Comparison of ENCODE assay signal across 8 mouse cellular contexts in genomic region chr11:83473235-83474016, GRCm38 (mm10). TPM values are rescaled to one million over a fixed set of nuclear protein-coding genes. Genes with fewer than 3 reads are reported as not detected.
A peak's percentile ranks its signal among the peaks of the same experiment; 100 is the strongest.
DNase-seq lines count a peak whose midpoint lies in the region; ATAC-seq and TF ChIP-seq lines count a peak whose summit lies in the region.

No protein-coding gene starts in this region.

- H3K4me3 ChIP-seq in heart, embryonic 14.5 days (ENCODE audit: control insufficient read depth in 1 of 2, insufficient read depth in 1 of 2, low read depth in 1 of 2, low read length in 2 of 2), result peak overlapping the region; percentile 87 to 93
- peak overlapping the region; percentile 92 for H3K4me3 ChIP-seq in embryonic facial prominence, embryonic 15.5 days (replicated peaks)
- peak overlapping the region; percentile 96 for H3K4me3 ChIP-seq in kidney, adult 2 months (ENCODE audit: insufficient read depth, low read depth, low read length)

- peak overlapping the region; percentile 89 to 97 for H3K27ac ChIP-seq in heart, embryonic 14.5 days (replicated peaks in 1 of 2; ENCODE audit: control insufficient read depth in 1 of 2, insufficient read depth in 1 of 2, low read depth in 2 of 2, low read length in 2 of 2)
- H3K27ac ChIP-seq in embryonic facial prominence, embryonic 15.5 days (replicated peaks), result peak overlapping the region; percentile 96
- peak overlapping the region; percentile 85 for H3K27ac ChIP-seq in kidney, adult 2 months (ENCODE audit: insufficient read depth, low read depth, low read length)

- H3K4me1 ChIP-seq in heart, embryonic 14.5 days (ENCODE audit: control insufficient read depth in 2 of 2, insufficient read depth in 2 of 2, low read length in 2 of 2), result peaks cover 7 to 19% of the 10 kb centered on the region in 2 experiments
- H3K4me1 ChIP-seq in embryonic facial prominence, embryonic 15.5 days, result peaks cover 20% of the 10 kb centered on the region
- H3K4me1 ChIP-seq in kidney, adult 2 months (ENCODE audit: control insufficient read depth, insufficient read depth, low read length), result peaks cover 14% of the 10 kb centered on the region

- peak overlapping the region; percentile 77 for H3K4me2 ChIP-seq in heart, embryonic 14.5 days (ENCODE audit: low read length)
- H3K4me2 ChIP-seq in embryonic facial prominence, embryonic 15.5 days (replicated peaks), result peak overlapping the region; percentile 72

- DNase-seq in heart, adult 9 months (ENCODE audit: low spot score in 2 of 2), result no peak
- DNase-seq in MN1 (ENCODE audit: low spot score), result peak; percentile 43
- peak; percentile 76 for DNase-seq in kidney, adult 2 months
- DNase-seq in right cerebral cortex, postnatal 14 days, result no peak
- no peak for DNase-seq in cerebellum, postnatal 25 days

- peaks cover 3% of the 10 kb centered on the region; the same call in 1 of the 2 replicates for H3K9me3 ChIP-seq in heart, embryonic 14.5 days (ENCODE audit: control insufficient read depth, low read length)
- no peaks in the 10 kb centered on the region for H3K9me3 ChIP-seq in embryonic facial prominence, embryonic 15.5 days (replicated peaks)

- peaks cover 24% of the 10 kb centered on the region for H3K36me3 ChIP-seq in heart, embryonic 14.5 days (ENCODE audit: control insufficient read depth, insufficient read depth, low read length)
- H3K36me3 ChIP-seq in embryonic facial prominence, embryonic 15.5 days, result peaks cover 12% of the 10 kb centered on the region; the same call in 1 of the 2 replicates
- no peaks in the 10 kb centered on the region for H3K36me3 ChIP-seq in kidney, adult 2 months (ENCODE audit: control insufficient read depth, insufficient read depth, low read length)

- ATAC-seq in heart, embryonic 14.5 days (ENCODE audit: insufficient number of reproducible peaks, insufficient read depth, low FRiP score, low read depth), result peak; percentile 70
- peak; percentile 82 for ATAC-seq in embryonic facial prominence, embryonic 15.5 days (ENCODE audit: insufficient number of reproducible peaks, low FRiP score, low TSS enrichment, low read depth)
- peak; percentile 39 for ATAC-seq in megakaryocyte-erythroid progenitor cell, adult 5-6 weeks (replicated peaks; ENCODE audit: low FRiP score, low TSS enrichment, poor library complexity, severe bottlenecking)

- WGBS in heart, embryonic 14.5 days, result under 1% methylated on average over 51 of the region's 52 CpGs
- under 1% methylated on average over 47 of the region's 52 CpGs for WGBS in embryonic facial prominence, embryonic 15.5 days
- WGBS in kidney, adult 2 months, result 0% methylated on average over 51 of the region's 52 CpGs

- no peak for TF ChIP-seq CTCF in kidney, adult 2 months (conservative IDR thresholded peaks at IDR 0.05; ENCODE audit: insufficient read depth, insufficient read length, low read depth, low read length)

- H3K27me3 ChIP-seq in heart, embryonic 14.5 days (ENCODE audit: control insufficient read depth, insufficient read depth, low read length), result no peaks in the 10 kb centered on the region
- no peaks in the 10 kb centered on the region for H3K27me3 ChIP-seq in embryonic facial prominence, embryonic 15.5 days
- no peaks in the 10 kb centered on the region for H3K27me3 ChIP-seq in kidney, adult 2 months (replicated peaks; ENCODE audit: control insufficient read depth, insufficient read depth, low read length)

- H3K9ac ChIP-seq in heart, embryonic 14.5 days (ENCODE audit: low read length), result peak overlapping the region; percentile 92
- H3K9ac ChIP-seq in embryonic facial prominence, embryonic 15.5 days, result peak overlapping the region; percentile 92

- no peak for TF ChIP-seq POLR2A in kidney, adult 2 months (IDR thresholded peaks at IDR 0.05; ENCODE audit: low read depth, low read length)

RNA-seq across cellular contexts. Expression of gene Taf15, which starts 0.5 kb away (rescaled TPM):
- polyA plus RNA-seq in heart, embryonic 14.5 days (2014; fragmentation: Nextera tagmentation; extraction: Ambion mirVana), result 10.8 and 12.8 TPM in 2 replicates
- 11.1 and 13.5 TPM in 2 replicates for polyA plus RNA-seq in embryonic facial prominence, embryonic 15.5 days (2015; fragmentation: Nextera tagmentation; extraction: Ambion mirVana)
- 7.2 and 13.8 TPM in 2 replicates for polyA plus RNA-seq in kidney, adult 2 months (2012; rRNA removed)
- 60.9 and 72.5 TPM in 2 replicates for total RNA-seq in megakaryocyte-erythroid progenitor cell, adult 5-6 weeks (2014; fragmentation: Nextera tagmentation)
- total RNA-seq in megakaryocyte-erythroid progenitor cell, adult 5-6 weeks (2017), result 24.0 and 32.8 TPM in 2 replicates

RNA-seq across cellular contexts. Expression of gene Mmp28, which starts 10.6 kb away (rescaled TPM):
- polyA plus RNA-seq in heart, embryonic 14.5 days (2014; fragmentation: Nextera tagmentation; extraction: Ambion mirVana), result 3.7 and 4.0 TPM in 2 replicates
- 2.6 and 3.2 TPM in 2 replicates for polyA plus RNA-seq in embryonic facial prominence, embryonic 15.5 days (2015; fragmentation: Nextera tagmentation; extraction: Ambion mirVana)
- 4.3 TPM in 2 replicates for polyA plus RNA-seq in kidney, adult 2 months (2012; rRNA removed)
- total RNA-seq in megakaryocyte-erythroid progenitor cell, adult 5-6 weeks (2014; fragmentation: Nextera tagmentation), result 0.37 TPM in 1 of 2 replicates, not detected in the other
- total RNA-seq in megakaryocyte-erythroid progenitor cell, adult 5-6 weeks (2017), result 0.19 and 0.42 TPM in 2 replicates

RNA-seq across cellular contexts. Expression of gene 1700020L24Rik, which starts 35.9 kb away (rescaled TPM):
- polyA plus RNA-seq in heart, embryonic 14.5 days (2014; fragmentation: Nextera tagmentation; extraction: Ambion mirVana), result 1.4 and 1.8 TPM in 2 replicates
- polyA plus RNA-seq in embryonic facial prominence, embryonic 15.5 days (2015; fragmentation: Nextera tagmentation; extraction: Ambion mirVana), result 0.57 and 0.58 TPM in 2 replicates
- 0.11 and 0.14 TPM in 2 replicates for polyA plus RNA-seq in kidney, adult 2 months (2012; rRNA removed)
- total RNA-seq in megakaryocyte-erythroid progenitor cell, adult 5-6 weeks (2014; fragmentation: Nextera tagmentation), result 2.6 TPM in 1 of 2 replicates, not detected in the other
- not detected in 2 replicates for total RNA-seq in megakaryocyte-erythroid progenitor cell, adult 5-6 weeks (2017)

RNA-seq across cellular contexts. Expression of gene Gas2l2, which starts 44.2 kb away (rescaled TPM):
- 0.09 TPM in 1 of 2 replicates, not detected in the other for polyA plus RNA-seq in heart, embryonic 14.5 days (2014; fragmentation: Nextera tagmentation; extraction: Ambion mirVana)
- 0.64 and 0.91 TPM in 2 replicates for polyA plus RNA-seq in embryonic facial prominence, embryonic 15.5 days (2015; fragmentation: Nextera tagmentation; extraction: Ambion mirVana)
- not detected in 2 replicates for polyA plus RNA-seq in kidney, adult 2 months (2012; rRNA removed)
- not detected in 2 replicates for total RNA-seq in megakaryocyte-erythroid progenitor cell, adult 5-6 weeks (2014; fragmentation: Nextera tagmentation)
- total RNA-seq in megakaryocyte-erythroid progenitor cell, adult 5-6 weeks (2017), result not detected in 2 replicates

RNA-seq across cellular contexts. Expression of gene Heatr9, which starts 48.5 kb away (rescaled TPM):
- polyA plus RNA-seq in heart, embryonic 14.5 days (2014; fragmentation: Nextera tagmentation; extraction: Ambion mirVana), result not detected in 2 replicates
- polyA plus RNA-seq in embryonic facial prominence, embryonic 15.5 days (2015; fragmentation: Nextera tagmentation; extraction: Ambion mirVana), result not detected in 2 replicates
- 0.03 TPM in 1 of 2 replicates, not detected in the other for polyA plus RNA-seq in kidney, adult 2 months (2012; rRNA removed)
- total RNA-seq in megakaryocyte-erythroid progenitor cell, adult 5-6 weeks (2014; fragmentation: Nextera tagmentation), result not detected in 2 replicates
- not detected in 2 replicates for total RNA-seq in megakaryocyte-erythroid progenitor cell, adult 5-6 weeks (2017)

Comparison
In these comparisons a context has a peak if more than half of its experiments do, and no peak if none do; other contexts are left out.
1. DNase-seq: peak in MN1 (single experiment) and kidney, adult 2 months (single experiment); none in heart, adult 9 months (0 of 2), right cerebral cortex, postnatal 14 days (single experiment) and cerebellum, postnatal 25 days (0 of 2).
2. Peak in every context shown above with its lines, with median percentiles within 50 percentile points of each other: ATAC-seq, H3K27ac ChIP-seq and H3K4me3 ChIP-seq.